Mouse (Mus musculus): ENCODE measurements around the gene Metap2. TPM values are rescaled to one million over a fixed set of nuclear protein-coding genes. Genes with fewer than 3 reads are reported as not detected.
"Not testable (repeated sequence)": the region's sequence is repeated elsewhere in the genome, so short reads cannot be mapped to it uniquely, and the experiment has no call there.

Metap2 gene
- total RNA-seq, 2 experiments from 2014 or later = 134 to 137 TPM

- no peak for DNase-seq (ENCODE audit: extremely low spot score in 1 of 2, low spot score in 1 of 2)
These were observed 28.5 kb downstream of the Metap2 start for GRCm38 (mm10) chr10:93868401-93868800.

DNA sequence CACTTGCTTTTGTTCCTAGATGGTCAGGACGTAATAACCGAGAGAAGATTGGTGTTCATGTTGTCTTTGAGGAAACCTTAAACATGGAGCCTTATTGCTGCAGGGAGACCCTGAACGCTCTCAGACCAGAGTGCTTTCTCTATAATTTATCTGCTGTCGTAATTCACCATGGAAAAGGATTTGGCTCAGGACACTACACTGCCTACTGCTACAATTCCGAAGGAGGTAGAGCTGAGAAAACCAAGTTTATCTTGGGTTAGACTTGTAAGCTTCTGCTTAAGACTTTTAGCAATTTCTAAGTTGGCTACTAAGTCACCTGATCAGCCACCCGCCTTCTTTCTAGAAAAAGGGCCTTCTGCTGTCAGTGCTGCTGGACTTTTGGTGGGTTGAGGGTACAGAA, 40.8 kb downstream of the Metap2 start:
- no peak for DNase-seq (ENCODE audit: extremely low spot score in 1 of 2, low spot score in 1 of 2)

GRCm38 (mm10) chr10:93855126-93855525, 41.8 kb downstream of the Metap2 start:
- DNase-seq (ENCODE audit: extremely low spot score in 1 of 2, low spot score in 1 of 2) = no peak

DNA sequence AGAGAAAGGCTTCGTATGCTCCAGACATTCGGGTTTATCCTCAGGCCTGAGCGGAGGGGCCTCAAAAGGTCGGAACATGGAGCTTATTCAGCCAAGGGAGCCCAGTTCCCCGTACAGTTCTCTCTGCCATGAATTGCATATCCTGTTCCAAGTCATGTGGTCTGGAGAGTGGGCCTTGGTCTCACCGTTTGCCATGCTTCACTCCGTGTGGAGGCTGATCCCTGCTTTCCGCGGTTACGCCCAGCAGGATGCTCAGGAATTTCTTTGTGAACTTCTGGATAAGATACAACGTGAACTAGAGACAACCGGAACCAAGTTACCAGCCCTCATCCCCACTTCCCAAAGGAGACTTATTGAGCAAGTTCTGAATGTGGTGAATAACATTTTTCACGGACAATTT, 50.2 kb downstream of the Metap2 start:
- no peak for DNase-seq (ENCODE audit: extremely low spot score in 1 of 2, low spot score in 1 of 2)

- DNase-seq (ENCODE audit: extremely low spot score in 1 of 2, low spot score in 1 of 2) = not testable (repeated sequence)
These were observed 61.8 kb downstream of the Metap2 start for GRCm38 (mm10) chr10:93835115-93835514.

- DNase-seq (ENCODE audit: extremely low spot score in 1 of 2, low spot score in 1 of 2) = no peak
These were observed 62.5 kb downstream of the Metap2 start for GRCm38 (mm10) chr10:93834394-93834745.

- DNase-seq (ENCODE audit: extremely low spot score in 1 of 2, low spot score in 1 of 2) = peak in 1 of 2 experiments; percentile 8
These were observed 63.0 kb downstream of the Metap2 start for GRCm38 (mm10) chr10:93833699-93834393.

DNA sequence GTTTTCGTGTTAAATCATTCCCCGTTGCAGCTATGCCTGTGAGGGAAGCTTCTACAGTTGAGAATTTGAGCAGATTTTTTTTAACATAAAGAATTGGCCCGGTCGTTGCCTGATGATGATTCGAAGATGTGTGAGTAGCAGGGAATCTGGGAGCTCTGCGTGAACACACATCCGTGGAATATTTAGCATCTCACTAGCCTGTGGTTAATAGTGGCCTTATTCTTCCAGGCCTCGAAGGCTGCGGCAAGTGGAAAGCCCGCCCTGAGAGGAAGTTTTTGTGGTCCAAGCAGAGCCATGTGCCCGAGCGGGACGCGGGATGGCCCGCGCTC, 63.6 kb downstream of the Metap2 start:
- no peak for DNase-seq (ENCODE audit: extremely low spot score in 1 of 2, low spot score in 1 of 2)

GRCm38 (mm10) chr10:93832811-93833210, 64.1 kb downstream of the Metap2 start:
- no peak for DNase-seq (ENCODE audit: extremely low spot score in 1 of 2, low spot score in 1 of 2)

DNA sequence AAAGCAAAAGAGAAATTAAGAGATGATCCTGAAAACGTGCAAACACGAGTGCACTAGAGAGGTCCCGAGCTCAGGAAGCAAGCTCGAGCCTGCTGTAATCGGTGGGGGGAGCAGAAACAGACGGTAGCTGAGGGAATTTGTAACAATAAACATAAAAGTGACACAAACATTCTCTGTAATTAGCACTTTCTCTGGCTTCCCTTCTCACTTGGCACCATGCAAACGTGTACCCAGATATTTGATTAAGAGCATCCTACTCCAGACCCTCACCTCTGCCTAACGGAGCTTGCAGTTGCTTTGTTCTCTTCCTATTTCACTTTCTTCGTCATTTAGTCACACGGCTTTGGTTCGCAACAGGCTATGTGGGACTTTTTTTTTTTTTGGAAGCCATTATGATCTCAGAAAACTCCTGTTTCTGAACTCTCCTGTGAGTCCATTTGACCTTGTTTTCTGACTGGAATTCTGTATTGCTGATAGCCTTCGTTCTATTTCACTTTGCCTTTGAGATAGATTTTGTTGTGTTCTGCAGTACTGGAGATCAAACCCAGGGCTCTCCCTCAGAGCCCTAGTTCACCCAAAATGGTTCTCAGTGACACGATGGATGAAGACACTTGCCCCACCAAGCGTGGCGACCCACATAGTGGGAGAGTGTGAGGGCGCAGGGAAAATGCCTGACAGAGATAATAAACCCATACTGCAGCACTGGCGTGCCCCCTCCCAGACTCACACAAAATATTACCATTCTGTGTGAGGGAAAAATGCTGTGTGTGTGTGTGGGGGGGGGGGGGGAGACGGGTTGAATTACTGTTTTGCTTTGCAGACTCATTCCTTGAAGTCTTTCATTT, 64.9 kb downstream of the Metap2 start:
- DNase-seq (ENCODE audit: extremely low spot score in 1 of 2, low spot score in 1 of 2) = no peak

- DNase-seq (ENCODE audit: extremely low spot score in 1 of 2, low spot score in 1 of 2) = no peak
These were observed 65.8 kb downstream of the Metap2 start, which contains the start of gene Usp44 for GRCm38 (mm10) chr10:93830931-93831729. Gene Usp44, plus strand, starts transcription at chr10:93831555.

GRCm38 (mm10) chr10:93829898-93830831, 66.7 kb downstream of the Metap2 start:
- no peak for DNase-seq (ENCODE audit: extremely low spot score in 1 of 2, low spot score in 1 of 2)

GRCm38 (mm10) chr10:93818661-93819060, 78.2 kb downstream of the Metap2 start:
- peak; percentile 50 to 85 for DNase-seq (ENCODE audit: extremely low spot score in 1 of 2, low spot score in 1 of 2)

DNA sequence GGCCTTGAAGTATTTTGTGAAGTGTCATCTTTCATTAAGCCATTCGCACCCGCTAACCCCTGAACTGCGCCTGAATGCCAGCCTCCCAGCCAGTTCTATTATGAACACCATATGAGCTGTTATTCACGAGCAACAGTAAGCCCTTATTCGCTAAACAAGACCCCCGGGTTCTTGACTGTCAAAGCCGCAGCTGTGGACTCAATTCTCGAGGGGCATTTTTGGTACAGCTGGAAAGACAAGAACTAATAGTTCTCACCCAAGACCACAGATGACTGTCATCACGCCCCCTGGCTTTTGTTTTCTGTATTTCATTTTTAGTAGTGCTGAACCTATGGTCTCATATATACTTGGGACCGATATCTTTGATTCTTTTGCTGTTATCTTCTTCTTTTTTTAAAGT, 83.1 kb downstream of the Metap2 start:
- no peak for DNase-seq (ENCODE audit: extremely low spot score in 1 of 2, low spot score in 1 of 2)

GRCm38 (mm10) chr10:93812774-93813415, 84.0 kb downstream of the Metap2 start:
- peak; percentile 73 to 95 for DNase-seq (ENCODE audit: extremely low spot score in 1 of 2, low spot score in 1 of 2)

DNA sequence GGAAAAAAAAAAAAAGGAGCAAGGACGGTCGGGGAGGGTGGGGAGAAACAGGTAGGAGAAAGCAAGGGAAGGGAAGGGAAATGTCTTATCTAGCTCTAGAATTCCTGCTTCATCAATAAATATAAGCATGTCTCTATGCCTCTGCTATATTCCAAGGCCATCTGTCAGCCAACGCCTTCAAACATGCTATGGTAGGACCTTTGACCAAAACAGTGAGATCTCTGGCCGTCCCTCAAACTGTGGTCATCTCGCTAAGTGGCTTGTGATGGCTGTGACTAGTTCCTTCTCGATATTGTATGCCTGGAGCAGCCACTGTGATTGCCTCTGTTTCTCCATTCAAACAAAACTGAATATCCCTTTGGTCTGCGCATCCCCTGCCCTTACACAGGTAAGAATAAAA, 84.8 kb downstream of the Metap2 start:
- DNase-seq (ENCODE audit: extremely low spot score in 1 of 2, low spot score in 1 of 2) = no peak

DNA sequence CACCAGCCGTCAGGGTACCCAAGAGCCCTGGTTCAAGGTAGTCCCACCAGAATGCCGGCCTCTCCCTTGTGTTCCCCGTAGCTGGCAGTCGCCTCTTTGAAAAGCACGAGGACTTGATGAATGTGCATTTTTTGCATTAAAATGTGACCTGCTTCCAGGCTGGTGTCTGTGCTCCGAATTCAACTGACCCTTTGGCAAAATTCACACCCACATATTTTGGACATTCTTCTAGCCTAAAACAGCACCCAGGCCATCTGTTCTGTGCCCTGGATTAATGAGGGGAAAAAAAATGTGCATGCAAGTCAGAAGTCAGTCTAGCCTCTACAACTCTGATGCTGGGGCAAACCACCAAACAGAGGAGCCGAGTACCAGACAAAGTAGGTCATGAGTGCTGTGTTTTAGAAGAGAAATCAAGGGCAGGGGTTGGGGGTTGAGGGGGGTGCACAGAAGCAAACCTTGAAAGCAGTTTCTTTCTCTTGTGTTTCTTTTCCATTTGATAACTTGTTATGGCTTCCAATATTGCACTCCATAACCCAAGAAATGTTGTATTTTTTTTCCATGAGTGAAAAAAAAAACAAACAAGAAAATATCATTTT, 86.2 kb downstream of the Metap2 start:
- no peak for DNase-seq (ENCODE audit: extremely low spot score in 1 of 2, low spot score in 1 of 2)

GRCm38 (mm10) chr10:93809438-93809837, 87.5 kb downstream of the Metap2 start:
- DNase-seq (ENCODE audit: extremely low spot score in 1 of 2, low spot score in 1 of 2) = not testable (repeated sequence)

Data from layer of hippocampus, postnatal 25 days (tissue).